Mouse (Mus musculus) megakaryocyte, adult 5-6 weeks (primary cell): Measurements from ENCODE around the gene B4galnt4. TPM values are rescaled to one million over a fixed set of nuclear protein-coding genes. Genes with fewer than 3 reads are reported as not detected.
A peak's percentile ranks its signal among the peaks of the same experiment; 100 is the strongest.
"Not testable (repeated sequence)": the region's sequence is repeated elsewhere in the genome, so short reads cannot be mapped to it uniquely, and the experiment has no call there.

Experiments used
- ATAC-seq: 2 replicates; pipeline ENCODE4 v1.8.0; 2016; ENCODE audit warnings: mild to moderate bottlenecking, inconsistent platforms; ENCODE audit not compliant: poor library complexity, severe bottlenecking
- total RNA-seq, 2 experiments: library from RNA; stranded (forward) in 1 of 2; stranded (reverse) in 1 of 2; fragments of 153-499, 151-499 nt in 1 of 2; fragments of 221-1000, 200-1000 nt in 1 of 2; gene quantifications; 2 replicates each; pipeline versions ENCODE4 v1.2.3 to v1.2.4; 2015 to 2017

Gene B4galnt4
- total RNA-seq (2015) (1.5 and 3.0 TPM in 2 replicates), total RNA-seq (2017) (1.7 and 2.5 TPM in 2 replicates)

DNA sequence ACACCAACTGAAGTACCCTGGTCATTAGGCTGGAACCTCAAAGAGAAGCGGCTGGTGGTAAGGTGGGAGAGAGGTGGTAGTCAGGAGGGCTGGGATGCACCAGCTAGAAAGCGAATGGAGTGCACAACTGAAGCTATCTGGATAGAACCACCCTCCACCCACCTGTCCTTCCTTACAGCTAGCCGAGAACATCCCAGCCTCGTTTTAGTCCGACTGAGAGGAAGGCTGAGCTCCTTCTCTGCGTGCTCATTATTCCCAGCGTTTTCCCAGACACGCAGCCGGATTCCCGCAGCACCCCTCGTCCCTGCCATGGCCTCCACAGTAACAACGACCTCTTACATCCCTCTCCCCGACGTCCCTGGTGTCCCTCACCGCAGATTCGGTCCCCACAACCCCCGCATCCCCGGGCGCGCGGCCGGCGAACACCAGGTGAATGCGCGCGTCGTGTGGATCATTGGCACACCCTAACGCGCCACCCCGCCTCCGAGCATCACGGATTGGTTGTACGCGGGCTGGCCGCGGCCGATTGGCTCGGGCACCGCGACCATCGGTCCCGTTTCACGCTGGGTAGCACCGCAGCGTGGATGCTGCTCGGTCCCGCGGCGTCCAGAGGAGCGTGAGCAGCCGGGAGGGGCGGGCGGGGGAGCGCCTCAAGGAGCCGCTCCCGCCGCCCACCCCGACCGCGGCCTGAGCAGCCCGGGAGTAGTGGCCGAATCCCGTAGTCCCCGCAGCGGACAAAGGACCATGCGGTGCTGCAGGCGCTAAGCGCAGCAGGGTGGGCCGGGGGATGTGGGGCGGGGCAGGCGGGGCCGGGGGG lies at the start of gene B4galnt4:
TSS of gene B4galnt4 (plus strand) at position 679 of the 817 bp plus-strand sequence.
- peak; percentile 48 for ATAC-seq

- no peak for ATAC-seq
Measured at GRCm38 (mm10) chr7:141011238-141011770, 49.6 kb upstream of the B4galnt4 start.

DNA sequence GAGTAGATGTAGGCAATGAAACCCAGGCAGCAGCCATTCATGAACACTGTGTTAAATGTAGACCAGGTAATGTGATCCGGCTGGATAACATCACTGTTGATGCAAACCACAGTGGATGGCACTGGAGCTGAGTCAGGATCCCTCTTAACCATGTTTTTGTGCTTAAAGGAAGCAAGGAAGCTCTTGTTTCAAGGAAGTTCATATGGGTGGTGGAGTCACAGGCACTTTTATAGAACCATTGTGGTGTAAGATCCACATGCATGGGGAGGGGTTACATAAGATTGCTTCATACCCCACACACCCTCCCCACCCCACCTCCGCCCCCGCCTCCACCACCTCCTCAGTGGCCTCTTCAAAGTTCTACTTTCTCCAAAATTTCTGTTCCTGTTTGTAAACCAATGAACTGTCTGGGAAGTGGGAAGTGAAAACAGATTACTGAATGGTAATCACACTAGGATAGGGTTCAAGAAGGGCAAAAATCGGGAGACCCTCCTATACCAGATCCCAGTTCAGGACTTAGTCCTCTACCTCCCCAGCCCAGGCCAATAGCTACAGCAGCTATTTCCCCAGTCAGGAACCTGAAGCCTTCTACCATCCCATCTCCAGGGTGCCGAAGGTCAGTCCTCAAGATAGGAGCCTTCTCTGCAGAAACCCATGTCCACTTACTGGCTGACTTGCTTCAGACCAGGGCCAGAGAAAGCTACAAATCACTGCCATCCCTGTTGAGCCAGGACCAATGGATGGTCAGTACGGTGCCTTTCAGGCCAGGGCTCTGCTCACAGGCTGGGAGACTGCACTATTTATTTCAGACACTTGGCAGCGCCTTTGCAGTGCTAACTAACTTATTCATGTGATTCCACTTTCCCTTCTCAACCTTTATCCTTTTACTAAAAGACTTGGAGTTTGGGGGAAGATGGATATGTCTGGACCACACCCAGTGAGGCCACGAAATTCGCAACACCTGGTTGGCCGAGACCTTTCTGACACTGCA lies 43.9 kb upstream of the B4galnt4 start:
- ATAC-seq: peak; percentile 75

DNA sequence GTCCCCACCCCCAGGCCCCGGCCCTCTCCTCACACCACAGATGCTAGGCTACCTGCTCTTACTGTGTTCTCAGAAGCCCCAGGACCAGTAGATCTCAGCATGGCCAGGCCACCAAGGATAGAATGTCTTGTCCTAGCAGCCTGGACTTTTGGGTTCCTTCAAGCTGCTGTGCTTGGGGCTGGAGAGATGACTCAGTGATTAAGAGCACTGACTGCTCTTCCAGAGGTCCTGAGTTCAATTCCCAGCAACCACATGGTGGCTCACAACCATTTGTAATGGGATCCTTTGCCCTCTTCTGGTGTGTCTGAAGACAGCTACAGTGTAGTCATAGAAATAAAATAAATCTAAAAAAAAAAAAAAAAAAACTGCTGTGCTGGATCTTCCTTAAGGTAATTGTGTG lies 43.1 kb upstream of the B4galnt4 start, which contains the start of gene Ifitm6:
TSS of gene Ifitm6 (minus strand) at position 101 of the 400 bp plus-strand sequence.
- not testable (repeated sequence) for ATAC-seq

- ATAC-seq: no peak
Measured at GRCm38 (mm10) chr7:141019028-141019427, 41.9 kb upstream of the B4galnt4 start.

GRCm38 (mm10) chr7:141021489-141022449 lies 39.1 kb upstream of the B4galnt4 start:
- peak; percentile 79 for ATAC-seq

GRCm38 (mm10) chr7:141024865-141025838 lies 35.8 kb upstream of the B4galnt4 start:
- peak; percentile 59 for ATAC-seq

GRCm38 (mm10) chr7:141026097-141026739 lies 34.7 kb upstream of the B4galnt4 start:
- no peak for ATAC-seq

DNA sequence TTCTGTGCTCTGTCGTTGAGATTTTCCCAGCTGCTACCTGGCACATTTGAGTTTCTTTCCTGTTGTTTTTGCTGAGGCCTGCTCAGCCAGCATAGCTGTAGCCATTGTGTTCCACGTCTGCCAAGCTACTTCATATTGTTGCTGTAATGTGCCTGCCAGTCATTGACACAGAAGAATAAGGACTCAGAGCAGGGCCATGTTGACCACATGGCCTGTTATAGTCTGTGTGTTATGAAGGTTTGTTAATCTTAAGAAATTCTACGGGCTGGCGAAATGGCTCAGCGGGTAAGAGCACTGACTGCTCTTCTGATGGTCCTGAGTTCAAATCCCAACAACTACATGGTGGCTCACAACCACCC lies 34.2 kb upstream of the B4galnt4 start:
- ATAC-seq: no peak

- ATAC-seq: no peak
Measured at GRCm38 (mm10) chr7:141028831-141029230, 32.1 kb upstream of the B4galnt4 start, which contains the start of gene Gm17387. TSS of gene Gm17387 (plus strand) at chr7:141029131.

- no peak for ATAC-seq
Measured at GRCm38 (mm10) chr7:141030390-141030789, 30.5 kb upstream of the B4galnt4 start.

GRCm38 (mm10) chr7:141032458-141033167 lies 28.3 kb upstream of the B4galnt4 start:
- ATAC-seq: no peak

DNA sequence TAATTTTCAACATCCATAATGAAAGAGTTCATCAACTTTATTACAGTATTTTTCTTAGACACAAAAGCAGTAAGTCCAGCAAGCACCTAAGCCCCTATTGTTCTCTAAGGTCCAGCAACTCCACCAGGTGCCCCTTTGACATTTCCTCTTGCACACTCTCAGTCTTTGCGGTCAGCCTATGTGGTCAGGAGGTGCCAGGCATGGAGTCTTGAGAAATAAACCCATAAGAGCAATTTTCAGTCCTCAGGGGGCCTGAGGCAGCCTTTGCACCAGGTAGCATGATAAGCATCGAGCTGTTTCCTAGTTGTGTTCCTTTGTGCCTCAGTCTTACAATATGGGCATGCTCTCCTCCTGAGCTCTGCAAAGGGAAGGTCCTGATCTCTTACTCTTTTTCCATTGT lies 24.3 kb upstream of the B4galnt4 start:
- ATAC-seq: peak; percentile 76

GRCm38 (mm10) chr7:141038090-141039032 lies 22.5 kb upstream of the B4galnt4 start:
- peak; percentile 49 for ATAC-seq

GRCm38 (mm10) chr7:141039386-141040107 lies 21.4 kb upstream of the B4galnt4 start:
- ATAC-seq: no peak
